In genomic region chr14:34837145-34837544, GRCm38 (mm10) we compare ENCODE assay signal across 13 mouse cellular contexts. TPM values are rescaled to one million over a fixed set of nuclear protein-coding genes. Genes with fewer than 3 reads are reported as not detected.
"Had no signal": no experiment of that assay in that cellular context is flagged by ENCODE, and none has a peak within 500 bp of the region (broad histone marks: within the 10 kb centered on the region; RNA-seq: fewer than 3 reads in every experiment).

No protein-coding gene starts in this region.

- H3K27ac ChIP-seq: left cerebral cortex, adult 2 months; liver, embryonic 13.5 days had no signal

- H3K9ac ChIP-seq: liver, embryonic 13.5 days had no signal

- H3K4me2 ChIP-seq: liver, embryonic 13.5 days; midbrain, embryonic 11.5 days had no signal

- H3K36me3 ChIP-seq: liver, embryonic 13.5 days had no signal

- H3K4me3 ChIP-seq: left cerebral cortex, adult 2 months; liver, embryonic 13.5 days had no signal

- DNase-seq: kidney, postnatal 10 days; kidney, postnatal 36 days; layer of hippocampus, postnatal 36 days; liver, embryonic 13.5 days; lung, adult 2 months; lung, postnatal 14 days; lung, postnatal 4 days; midbrain, embryonic 14.5 days; thymus, adult 18-20 months; thymus, postnatal 36 days had no signal

- H3K4me1 ChIP-seq: liver, embryonic 13.5 days had no signal

- H3K27me3 ChIP-seq: liver, embryonic 13.5 days had no signal

- H3K9me3 ChIP-seq: liver, embryonic 13.5 days had no signal

RNA-seq across cellular contexts. Expression of gene Grid1, which starts 17.2 kb away (rescaled TPM):
- polyA plus RNA-seq: small intestine, adult 2 months had no signal
